Mouse (Mus musculus) adrenal gland, postnatal 36 days (tissue): ENCODE measurements at regions not wholly inside any gene's neighbourhood (a gene's known extent, or its start where the extent isn't known, plus 50 kb on each side); places are given as distances from the start of the nearest gene placed in this dataset.

Source experiments
- DNase-seq, 2 experiments: peaks; one replicate each; pipeline ENCODE4 v3.0.0; 2021; ENCODE audit warnings: mixed read lengths in 1 of 2

- DNase-seq, result no peak
These were observed 857.9 kb upstream of the Nr2f1 start for GRCm38 (mm10) chr13:79057424-79057823.

DNA sequence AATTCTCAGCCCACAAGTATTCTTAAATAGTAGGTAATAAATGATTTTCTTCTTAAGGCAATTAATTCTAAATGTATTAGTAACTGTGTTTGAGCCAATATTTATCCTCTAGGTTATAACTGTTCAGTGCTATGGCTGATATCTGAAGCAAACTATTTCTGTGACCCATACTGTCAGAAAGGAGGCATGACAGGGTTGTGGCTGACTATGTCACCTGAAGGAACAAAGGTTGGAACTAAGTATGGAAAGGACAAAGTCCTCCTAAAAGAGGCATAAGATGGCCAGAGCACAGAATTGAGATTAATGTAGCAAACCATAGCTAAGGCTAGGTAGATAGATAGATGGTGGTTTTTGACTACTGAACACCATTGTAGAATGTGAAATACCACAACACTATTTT lies 854.9 kb upstream of the Nr2f1 start:
- no peak for DNase-seq

DNA sequence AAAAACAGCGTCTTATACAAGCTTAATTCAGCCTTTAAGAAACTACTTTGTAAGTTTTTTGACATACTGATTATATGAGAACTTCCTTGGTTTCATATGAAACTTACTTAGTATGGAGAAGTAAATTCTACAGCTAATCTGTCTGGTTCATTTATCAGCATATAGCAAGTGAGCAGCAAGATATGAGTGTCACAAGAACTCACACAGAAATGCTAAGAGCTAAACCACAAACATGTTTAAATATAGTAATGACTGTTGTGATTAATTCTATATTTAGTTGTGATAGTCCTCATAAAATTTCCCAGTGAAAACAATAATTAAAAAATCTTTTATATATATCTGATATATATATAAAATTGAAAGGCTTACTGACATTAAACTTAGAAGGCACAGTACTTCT lies 853.9 kb upstream of the Nr2f1 start:
- DNase-seq, result no peak

DNA sequence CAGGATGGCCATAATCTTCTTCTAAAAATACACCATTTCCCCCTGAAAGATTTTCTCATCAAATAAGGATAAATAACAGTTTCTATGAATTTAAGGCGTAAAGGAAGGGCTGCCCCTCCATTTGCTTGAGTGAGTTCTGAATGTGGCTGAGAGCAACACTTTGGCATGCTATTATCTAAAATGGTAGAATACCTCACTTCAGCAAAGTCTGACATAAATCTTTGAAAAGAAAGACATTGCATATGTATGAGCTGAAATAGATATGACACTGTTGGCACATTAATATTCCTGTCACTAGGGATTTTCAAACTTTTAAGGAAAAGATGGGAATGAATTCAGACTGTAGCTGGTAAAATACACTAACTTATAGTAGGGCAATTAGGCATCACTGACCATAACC lies 847.7 kb upstream of the Nr2f1 start:
- no peak for DNase-seq

GRCm38 (mm10) chr13:79044657-79045056 lies 845.1 kb upstream of the Nr2f1 start:
- no peak for DNase-seq

DNA sequence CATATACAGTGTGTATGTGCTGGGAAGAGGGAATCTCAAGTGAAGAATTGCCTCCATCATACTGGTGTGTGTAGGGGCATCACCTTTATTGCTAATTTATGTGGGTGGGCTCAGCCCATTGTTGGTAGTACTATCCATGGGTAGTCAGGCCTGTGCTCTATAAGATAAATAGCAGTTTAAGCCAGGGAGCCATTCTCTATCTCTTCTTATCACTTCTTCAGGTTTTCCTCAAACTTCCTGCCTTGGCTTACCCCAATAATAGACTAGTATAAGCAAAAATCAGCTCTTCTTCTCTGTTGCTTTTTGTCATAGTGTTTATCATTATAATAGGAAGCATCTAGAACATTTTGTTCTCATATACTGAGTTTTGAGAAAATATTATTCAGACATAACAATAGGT lies 838.3 kb upstream of the Nr2f1 start:
- DNase-seq, result no peak

- DNase-seq, result no peak
These were observed 835.7 kb upstream of the Nr2f1 start for GRCm38 (mm10) chr13:79035276-79035675.

- DNase-seq, result peak; percentile 2 to 5
These were observed 830.4 kb upstream of the Nr2f1 start for GRCm38 (mm10) chr13:79029974-79030373.

DNA sequence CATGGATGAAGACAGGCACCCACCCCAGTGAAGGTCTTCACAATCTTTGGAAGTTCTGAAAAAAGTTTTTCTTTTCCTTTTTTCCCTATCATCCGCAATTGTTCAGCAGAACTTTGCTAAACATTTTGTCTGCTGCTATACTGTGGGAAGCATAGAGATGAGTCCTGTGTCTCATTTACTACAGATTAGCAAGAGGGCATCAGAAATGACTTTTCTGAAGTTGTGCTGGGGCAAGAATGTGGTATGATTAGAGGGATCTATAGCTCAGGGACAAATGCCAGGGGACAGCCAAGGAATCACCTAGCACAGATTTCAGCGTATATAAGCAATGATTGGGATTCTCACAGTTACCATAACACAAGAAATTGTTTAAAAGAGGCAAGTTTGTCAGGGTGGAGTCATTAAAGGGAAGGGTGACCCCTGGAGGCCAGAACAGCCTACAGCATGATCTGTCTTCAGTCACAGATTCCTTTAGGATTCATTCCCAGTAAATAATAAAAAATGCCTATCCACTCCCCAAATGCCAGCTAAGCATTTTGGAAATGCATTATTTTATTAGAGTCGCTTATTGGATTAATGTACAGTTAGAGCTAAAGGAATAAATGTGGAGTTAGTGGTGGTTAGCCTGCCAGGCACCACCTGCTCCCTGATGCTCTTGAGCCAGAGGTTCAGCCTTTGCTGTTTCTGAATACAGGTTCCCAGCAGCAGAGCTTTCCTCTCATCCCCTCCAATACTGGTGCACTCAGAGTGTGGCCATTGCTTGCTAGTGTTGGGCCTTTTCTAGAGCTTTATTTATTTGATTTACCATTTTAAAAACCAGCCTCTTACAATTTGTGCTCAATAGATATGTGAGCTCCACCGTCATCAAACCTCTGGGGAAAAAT lies 828.6 kb upstream of the Nr2f1 start:
- peak; percentile 45 to 57 for DNase-seq

DNA sequence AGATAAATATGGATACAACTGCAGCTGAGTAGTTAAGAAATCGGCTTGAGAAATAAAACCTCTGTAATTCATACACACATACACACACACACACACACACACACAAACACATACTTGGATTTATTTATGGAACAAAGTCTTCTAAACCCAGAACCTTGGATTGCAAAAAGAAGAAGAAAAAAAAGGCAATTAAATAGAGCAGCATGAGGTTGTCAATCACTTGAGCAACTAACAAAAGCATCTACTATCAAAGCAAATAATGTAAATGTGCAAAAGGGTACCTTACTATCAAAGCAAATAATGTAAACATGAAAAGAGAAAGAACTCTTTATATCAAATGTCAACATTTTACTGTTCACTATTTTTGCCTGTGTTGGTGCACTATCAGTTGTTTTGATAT lies 826.1 kb upstream of the Nr2f1 start:
- DNase-seq, result no peak

DNA sequence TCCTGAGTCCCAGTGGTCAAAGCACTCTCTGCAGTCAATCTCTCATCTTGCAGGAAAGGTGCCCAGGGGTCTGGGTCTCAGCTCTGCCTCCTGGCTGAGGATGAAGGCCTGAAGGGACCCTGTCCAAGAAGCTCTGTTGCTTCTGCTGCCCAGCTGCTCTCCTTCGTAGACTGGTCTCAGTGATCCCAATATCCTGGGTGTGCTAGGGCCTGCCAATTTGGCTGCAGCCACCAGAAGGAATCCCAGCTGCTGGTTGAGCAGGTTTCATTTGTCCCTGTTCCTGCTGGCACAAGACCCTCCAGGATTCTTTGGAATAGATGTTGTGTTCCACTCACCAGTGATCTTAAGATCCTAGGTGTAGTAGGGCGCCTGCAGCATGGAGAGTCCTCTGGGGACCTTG lies 818.5 kb upstream of the Nr2f1 start:
- no peak for DNase-seq

- no peak for DNase-seq
These were observed 803.8 kb upstream of the Nr2f1 start for GRCm38 (mm10) chr13:79003313-79003712.

- no peak for DNase-seq
These were observed 799.3 kb upstream of the Nr2f1 start for GRCm38 (mm10) chr13:78998855-78999254.

DNA sequence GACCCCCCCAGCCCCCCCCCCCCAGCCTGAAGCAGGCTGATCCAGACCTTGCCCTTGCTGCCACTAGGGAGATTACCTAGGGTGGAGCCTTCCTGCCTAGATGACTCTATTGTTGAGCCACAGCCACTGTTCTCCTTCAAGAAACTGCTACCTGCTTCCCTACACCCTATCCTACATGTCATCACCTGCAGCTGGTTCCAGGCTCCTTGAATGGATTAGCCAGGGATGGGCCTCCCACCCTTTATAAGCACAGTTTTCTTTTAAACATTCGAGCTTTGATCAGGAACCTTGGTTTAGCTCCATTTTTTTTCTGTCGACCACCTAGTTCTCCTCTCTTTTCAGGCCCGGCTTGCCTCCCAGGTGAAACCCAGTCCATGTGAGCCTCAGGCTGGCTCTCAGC lies 792.8 kb upstream of the Nr2f1 start:
- DNase-seq, result no peak

GRCm38 (mm10) chr13:78985921-78986320 lies 786.4 kb upstream of the Nr2f1 start:
- DNase-seq, result no peak

- DNase-seq, result no peak
These were observed 777.7 kb upstream of the Nr2f1 start for GRCm38 (mm10) chr13:78977224-78977780.

DNA sequence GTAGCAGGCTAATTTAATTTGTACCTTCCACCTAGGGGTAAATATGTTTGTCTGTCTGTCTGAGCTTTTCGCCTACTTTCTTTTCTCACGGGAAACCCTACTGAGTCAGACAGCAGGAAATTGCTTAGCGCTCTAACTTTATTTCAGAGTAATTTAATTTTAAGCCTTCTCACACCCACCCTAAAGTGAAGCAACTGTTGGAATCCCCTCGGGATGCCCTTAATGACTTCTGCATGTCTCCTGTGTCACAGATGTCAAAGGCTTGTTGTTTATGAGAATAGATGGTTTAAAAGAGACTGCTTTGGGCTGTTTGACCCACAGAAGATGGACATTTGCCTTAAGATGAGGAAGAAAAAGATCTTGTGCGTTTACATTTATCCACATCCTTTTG lies 738.8 kb upstream of the Nr2f1 start:
- DNase-seq, result no peak

- DNase-seq, result no peak
These were observed 738.1 kb upstream of the Nr2f1 start for GRCm38 (mm10) chr13:78937389-78938350.

DNA sequence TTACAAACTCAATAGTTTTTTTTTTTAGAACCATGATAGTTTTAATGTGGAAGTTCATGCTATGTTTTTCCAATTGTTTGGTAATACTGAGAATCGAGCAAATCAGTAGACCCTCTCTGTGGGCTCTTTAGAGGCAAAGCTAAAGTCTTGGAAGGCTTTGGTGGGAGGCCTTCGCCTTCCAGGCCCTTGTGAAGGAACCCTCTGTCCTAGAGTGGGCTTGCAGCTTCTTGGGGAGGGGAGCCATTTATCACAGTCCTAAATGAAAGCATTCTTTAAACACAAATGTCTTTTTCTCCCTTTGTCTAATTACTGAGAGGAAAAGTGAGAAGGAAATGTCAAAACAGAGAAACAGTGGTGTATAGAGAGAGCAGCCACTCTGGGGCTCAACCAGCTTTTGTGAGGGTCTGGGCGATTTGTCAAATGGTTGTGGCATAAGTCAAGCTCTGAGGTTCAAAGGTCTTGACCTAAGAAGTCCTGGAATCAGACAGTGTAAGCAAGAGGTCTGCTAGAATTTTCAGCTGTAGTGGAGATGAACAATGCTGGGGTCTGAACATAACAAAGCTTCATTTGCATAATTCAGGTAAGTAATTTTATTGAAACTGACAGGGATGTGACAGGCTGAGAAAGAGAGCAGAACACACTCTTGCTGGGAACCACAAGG lies 736.6 kb upstream of the Nr2f1 start:
- DNase-seq, result no peak

- DNase-seq, result no peak
These were observed 728.8 kb upstream of the Nr2f1 start for GRCm38 (mm10) chr13:78928347-78928746.

DNA sequence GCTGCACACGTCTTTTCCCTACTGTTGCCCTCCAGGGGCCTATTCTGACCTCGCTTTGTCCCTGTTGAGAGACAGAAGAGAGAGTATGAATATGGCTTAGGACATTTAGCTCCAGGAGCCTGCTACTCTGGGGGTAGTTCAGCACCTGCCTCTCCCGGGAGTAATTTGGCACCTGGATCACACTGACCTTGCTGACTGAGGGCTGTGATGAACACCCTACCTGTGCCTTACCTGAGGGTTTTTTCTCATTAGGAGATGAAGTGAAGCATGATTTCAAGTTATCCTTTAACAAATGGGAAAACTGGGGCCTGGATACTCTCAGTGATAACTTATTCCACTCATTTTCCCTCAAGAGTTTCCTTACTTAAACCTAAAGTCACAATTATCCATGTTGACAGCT lies 721.2 kb upstream of the Nr2f1 start:
- no peak for DNase-seq

GRCm38 (mm10) chr13:78909839-78910238 lies 710.3 kb upstream of the Nr2f1 start:
- no peak for DNase-seq
